Mouse (Mus musculus) cortical plate, adult 2 months (tissue): ENCODE data around the gene Fermt2.

Experiments
- CTCF ChIP-seq: fragments of 200-500 bp; IDR thresholded peaks from 2 replicates; pipeline ENCODE4 v1.5.1; 2011; ENCODE audit warnings: mild to moderate bottlenecking, control low read depth, low read length; ENCODE audit not compliant: insufficient read depth; ENCODE audit errors: extremely low read depth
- POLR2A ChIP-seq: fragments of 200-500 bp; IDR thresholded peaks from 2 replicates; pipeline ENCODE4 v1.6.1; 2011; ENCODE audit warnings: mild to moderate bottlenecking, low read length, control low read depth; ENCODE audit not compliant: insufficient read depth; ENCODE audit errors: extremely low read depth

- no peak for TF ChIP-seq CTCF
- TF ChIP-seq POLR2A, result no peak
Measured at GRCm38 (mm10) chr14:45530364-45531345, 737 bp upstream of the Fermt2 start.
